Mouse (Mus musculus): ENCODE results near the gene Mmp15. TPM values are rescaled to one million over a fixed set of nuclear protein-coding genes. Genes with fewer than 3 reads are reported as not detected.

The Mmp15 gene
- total RNA-seq, 2 experiments from 2014 or later = 16.7 to 21.0 TPM

DNA sequence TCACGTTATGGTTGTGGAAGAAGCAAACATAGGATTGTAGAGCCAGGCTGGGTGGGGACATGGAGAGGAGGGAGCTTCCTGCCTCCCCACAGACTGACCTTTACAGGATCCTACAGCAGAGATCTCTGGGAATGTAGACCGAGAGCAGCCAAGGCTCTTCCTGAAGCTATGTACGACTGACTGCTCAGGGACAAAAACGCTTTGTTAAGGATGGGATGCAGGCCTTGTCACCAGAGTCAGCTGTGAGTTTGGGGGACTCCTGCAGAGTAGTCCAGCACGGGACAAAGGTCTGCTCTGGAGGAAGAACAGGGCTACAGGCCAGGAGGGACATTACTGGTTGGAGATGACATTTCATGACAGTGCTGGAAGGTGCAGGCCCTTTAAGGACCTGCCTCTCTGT, 27.4 kb upstream of the Mmp15 start:
- no peak for DNase-seq (ENCODE audit: extremely low spot score in 1 of 2, low spot score in 2 of 2)
- TF ChIP-seq CTCF (IDR thresholded peaks at IDR 0.05) = no peak
- Histone ChIP-seq H3K27ac (no peak overlapping the region), H3K4me3 (no peak overlapping the region)
- intact Hi-C loops (cut with DNase I) = loop anchor here (10.0 kb wide), 1 partner anchor 230 kb away; no protein-coding TSS in a partner anchor

GRCm38 (mm10) chr8:95326822-95327221, 25.2 kb upstream of the Mmp15 start:
- Histone ChIP-seq H3K27ac (no peak overlapping the region), H3K4me3 (no peak overlapping the region)
- intact Hi-C loops (cut with DNase I) = loop anchor here (10.0 kb wide), 1 partner anchor 232 kb away; no protein-coding TSS in a partner anchor
- no peak for DNase-seq (ENCODE audit: extremely low spot score in 1 of 2, low spot score in 2 of 2)
- no peak for TF ChIP-seq CTCF (IDR thresholded peaks at IDR 0.05)

DNA sequence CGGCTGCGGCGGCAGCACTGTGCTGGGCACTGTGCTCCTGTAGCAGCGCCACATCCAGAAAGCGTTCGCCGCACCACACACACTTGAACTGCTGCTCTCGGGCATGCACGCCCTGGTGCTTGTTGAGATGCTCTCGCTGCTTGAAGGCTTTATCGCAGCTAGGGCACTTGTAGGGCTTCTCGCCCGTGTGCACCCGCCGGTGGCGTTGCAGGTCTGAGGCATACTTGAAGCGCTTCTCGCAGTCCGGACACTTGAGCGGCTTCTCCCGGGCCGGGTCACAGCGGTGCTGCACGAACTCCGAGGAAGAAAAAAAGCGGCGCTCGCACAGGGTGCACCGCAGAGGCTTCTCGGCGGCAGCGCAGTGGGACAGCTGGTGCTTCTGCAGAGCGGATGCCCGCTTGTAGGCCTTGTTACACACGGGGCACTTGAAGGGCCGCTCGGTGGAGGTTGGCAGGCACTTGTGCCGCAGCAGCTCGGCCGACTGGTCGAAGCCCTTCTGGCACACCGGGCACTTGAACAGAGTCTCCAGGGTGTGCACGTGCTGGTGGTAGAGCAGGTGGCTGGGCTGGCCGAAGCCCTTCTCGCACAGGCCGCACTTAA, 24.1 kb upstream of the Mmp15 start:
- intact Hi-C loops (cut with DNase I) = loop anchor here (10.0 kb wide), 1 partner anchor 233 kb away; no protein-coding TSS in a partner anchor
- TF ChIP-seq CTCF (IDR thresholded peaks at IDR 0.05) = no peak
- no peak overlapping the region for H3K27ac ChIP-seq
- H3K4me3 ChIP-seq = no peak overlapping the region
- DNase-seq (ENCODE audit: extremely low spot score in 1 of 2, low spot score in 2 of 2) = no peak

GRCm38 (mm10) chr8:95330367-95330766, 21.7 kb upstream of the Mmp15 start:
- DNase-seq (ENCODE audit: extremely low spot score in 1 of 2, low spot score in 2 of 2) = no peak
- intact Hi-C loops (cut with DNase I) = no loop called here
- peak overlapping the region; percentile 95; the same call in 1 of the 2 replicates for H3K27ac ChIP-seq
- no peak for TF ChIP-seq CTCF (IDR thresholded peaks at IDR 0.05)
- H3K4me3 ChIP-seq = peak overlapping the region; percentile 52

DNA sequence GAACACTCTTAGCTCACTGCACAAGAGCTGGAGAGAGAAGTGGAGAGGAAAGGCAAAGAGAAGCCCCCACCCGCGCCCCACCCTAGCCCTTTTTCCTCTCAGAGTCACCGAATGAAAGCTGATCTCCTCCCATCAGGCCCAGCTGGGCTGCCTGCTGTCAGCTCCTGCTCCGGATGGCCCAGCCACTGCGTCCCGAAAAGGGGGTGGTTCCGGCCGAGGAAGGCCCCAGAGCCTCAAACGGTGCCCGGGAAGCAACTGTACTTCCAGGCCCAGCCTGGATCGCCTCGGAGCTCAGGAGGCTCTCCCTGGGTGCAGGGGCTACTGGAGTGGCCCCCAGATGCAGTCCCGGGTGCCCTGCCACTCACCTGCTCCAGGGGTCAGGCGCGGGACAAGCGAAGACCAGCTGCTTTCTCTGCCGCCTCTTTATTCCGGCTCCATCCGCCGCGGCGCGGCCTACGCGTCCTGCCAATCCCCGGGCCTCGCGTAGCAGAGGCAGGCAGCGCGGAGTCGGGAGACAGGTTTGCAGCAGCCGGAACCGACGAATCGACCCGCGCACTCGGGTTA, 20.8 kb upstream of the Mmp15 start:
- intact Hi-C loops (cut with DNase I) = loop anchor here (1.0 kb wide), 1 partner anchor 76 kb away; no protein-coding TSS in a partner anchor
- peak overlapping the region; percentile 95 for H3K27ac ChIP-seq
- TF ChIP-seq CTCF (IDR thresholded peaks at IDR 0.05) = no peak
- peak overlapping the region; percentile 52 for H3K4me3 ChIP-seq
- no peak for DNase-seq (ENCODE audit: extremely low spot score in 1 of 2, low spot score in 2 of 2)

- peak within 1 kb of the TSS; percentile 95 for H3K27ac ChIP-seq
- TF ChIP-seq CTCF (IDR thresholded peaks at IDR 0.05) = peak; percentile 73
- peak within 1 kb of the TSS; percentile 52 for H3K4me3 ChIP-seq
- DNase-seq (ENCODE audit: extremely low spot score in 1 of 2, low spot score in 2 of 2) = peak; percentile 91 to 94
- intact Hi-C loops (cut with DNase I) = loop anchor here (1.0 kb wide), 1 partner anchor 77 kb away; no protein-coding TSS in a partner anchor
These were observed 20.2 kb upstream of the Mmp15 start, which contains the start of the genes Zfp319 and Usb1 for GRCm38 (mm10) chr8:95331720-95332436. Gene Zfp319 (minus strand): TSS chr8:95331950. Gene Usb1 (plus strand): TSS chr8:95332284.

DNA sequence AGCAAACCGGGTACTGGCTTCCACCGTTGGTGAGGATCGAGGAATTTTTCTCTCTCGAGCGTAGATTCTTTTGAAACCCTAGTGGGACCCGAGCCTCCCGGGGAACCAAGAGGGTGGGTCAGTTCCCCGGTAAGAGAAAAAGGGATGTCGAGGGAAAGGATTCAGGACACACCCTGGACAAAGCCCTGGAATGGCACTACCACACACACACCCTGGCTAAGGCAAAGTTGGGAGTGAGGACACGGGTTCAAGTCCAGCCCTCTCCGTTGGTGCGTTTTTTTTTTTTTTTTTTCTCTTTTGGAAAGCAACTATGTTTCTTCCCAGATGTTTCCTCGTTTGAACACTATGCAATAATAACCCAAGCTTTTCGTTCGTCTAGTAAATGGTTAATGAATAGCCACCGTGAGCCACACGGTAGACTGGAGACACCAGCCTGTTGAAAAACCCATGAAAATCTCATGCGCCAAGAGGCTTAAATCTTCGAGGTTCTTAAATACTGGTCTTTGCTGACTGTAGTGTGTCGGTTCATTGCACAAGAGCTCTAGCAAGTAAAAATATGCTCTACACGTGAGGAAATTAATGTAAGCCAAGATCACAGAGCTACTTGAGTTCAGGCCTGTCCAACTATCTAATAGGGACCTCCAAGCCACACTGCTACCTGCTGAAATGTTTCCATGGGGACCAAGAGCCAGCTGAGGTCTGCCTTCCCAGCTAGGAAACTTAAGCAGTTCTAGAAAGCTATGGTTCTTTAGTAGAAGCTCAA, 19.4 kb upstream of the Mmp15 start:
- DNase-seq (ENCODE audit: extremely low spot score in 1 of 2, low spot score in 2 of 2) = no peak
- no peak for TF ChIP-seq CTCF (IDR thresholded peaks at IDR 0.05)
- intact Hi-C loops (cut with DNase I) = no loop called here
- Histone ChIP-seq H3K4me3 (peak overlapping the region; percentile 52), H3K27ac (peak overlapping the region; percentile 95)

DNA sequence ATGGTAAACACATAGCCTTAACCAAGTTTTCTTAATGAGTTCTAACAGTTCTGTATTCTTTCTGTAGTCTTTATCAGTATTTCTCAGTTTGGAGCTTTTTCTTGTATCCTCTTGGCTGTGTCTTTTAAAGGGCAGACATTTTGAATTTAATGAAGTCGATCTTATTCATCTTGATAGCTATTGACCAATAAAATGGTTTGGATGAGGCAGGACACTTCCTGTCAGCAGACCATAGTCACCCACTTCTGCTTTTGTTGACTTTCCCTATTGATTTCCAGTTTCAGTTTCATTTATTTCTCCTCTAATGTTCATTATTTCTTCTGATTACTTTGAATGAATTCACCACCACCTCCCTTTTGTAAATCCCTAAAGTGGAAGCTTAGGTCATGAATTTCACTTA, 16.4 kb upstream of the Mmp15 start:
- Histone ChIP-seq H3K4me3 (no peak overlapping the region), H3K27ac (no peak overlapping the region)
- TF ChIP-seq CTCF (IDR thresholded peaks at IDR 0.05) = no peak
- no peak for DNase-seq (ENCODE audit: extremely low spot score in 1 of 2, low spot score in 2 of 2)
- intact Hi-C loops (cut with DNase I) = no loop called here

- H3K4me3 ChIP-seq = no peak overlapping the region
- no peak for TF ChIP-seq CTCF (IDR thresholded peaks at IDR 0.05)
- DNase-seq (ENCODE audit: extremely low spot score in 1 of 2, low spot score in 2 of 2) = no peak
- intact Hi-C loops (cut with DNase I) = no loop called here
- no peak overlapping the region for H3K27ac ChIP-seq
These were observed 15.7 kb upstream of the Mmp15 start for GRCm38 (mm10) chr8:95336363-95336762.

DNA sequence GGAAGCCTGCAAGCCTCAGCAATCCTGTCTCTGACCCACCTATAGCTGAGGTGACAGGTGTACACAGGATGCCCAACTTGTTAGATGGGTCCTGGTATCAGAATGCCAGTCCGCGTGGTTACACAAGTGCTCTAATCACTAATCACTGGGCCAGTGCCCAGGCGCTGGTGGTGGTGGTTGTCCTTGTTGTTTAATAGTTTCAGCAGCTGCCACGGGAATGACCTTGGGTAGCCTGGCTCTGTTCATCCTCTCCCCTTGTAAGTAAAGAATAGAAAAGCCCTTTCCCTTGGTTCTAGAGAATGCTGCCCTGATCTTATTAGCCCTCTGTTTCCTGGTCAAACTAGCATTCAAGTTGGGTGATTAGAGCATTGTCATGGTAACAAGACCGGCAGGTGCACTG, 10.3 kb upstream of the Mmp15 start:
- Histone ChIP-seq H3K4me3 (no peak overlapping the region), H3K27ac (no peak overlapping the region)
- TF ChIP-seq CTCF (IDR thresholded peaks at IDR 0.05) = no peak
- intact Hi-C loops (cut with DNase I) = no loop called here
- no peak for DNase-seq (ENCODE audit: extremely low spot score in 1 of 2, low spot score in 2 of 2)

DNA sequence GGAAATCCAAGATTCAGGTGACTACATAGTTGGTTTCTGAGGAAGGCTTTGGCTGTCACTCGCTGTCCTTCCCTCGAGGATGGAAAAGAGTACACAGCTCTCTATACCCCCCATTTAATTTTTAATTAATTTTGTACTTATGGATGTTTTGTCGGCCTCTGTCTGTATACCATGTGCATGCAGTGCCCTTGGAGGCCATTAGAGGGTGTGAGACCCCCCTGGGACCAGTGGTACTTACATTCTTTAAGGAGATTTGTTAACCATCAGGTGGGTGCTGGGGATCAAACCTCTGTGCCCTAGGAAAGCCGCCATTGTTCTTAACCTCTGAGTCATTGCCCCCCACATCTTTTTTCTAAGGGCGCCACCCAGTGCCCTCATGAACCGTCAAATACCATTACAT, 7.4 kb upstream of the Mmp15 start:
- no peak for DNase-seq (ENCODE audit: extremely low spot score in 1 of 2, low spot score in 2 of 2)
- Histone ChIP-seq H3K4me3 (no peak overlapping the region), H3K27ac (no peak overlapping the region)
- peak; percentile 50 for TF ChIP-seq CTCF (IDR thresholded peaks at IDR 0.05)
- intact Hi-C loops (cut with DNase I) = loop anchor here (5.0 kb wide), 3 partner anchors 188 to 353 kb away; partner anchors contain the start of gene Ccdc113
